Mouse (Mus musculus) heart, embryonic 12.5 days (tissue): ENCODE results near the gene Sdr16c6. TPM values are rescaled to one million over a fixed set of nuclear protein-coding genes. Genes with fewer than 3 reads are reported as not detected.

Source experiments
- ATAC-seq: fragments of 200-750 bp; cut with Nextera tagmentation; 2 replicates; pipeline ENCODE4 v1.8.0; 2017; ENCODE audit warnings: moderate TSS enrichment, moderate library complexity; ENCODE audit not compliant: insufficient number of reproducible peaks, low FRiP score
- H3K27ac ChIP-seq: fragments of 300-500 bp; sonication (generic); 2 replicates; pipeline ENCODE4 v1.5.1; 2016; ENCODE audit warnings: mild to moderate bottlenecking, moderate library complexity; ENCODE audit not compliant: poor library complexity, severe bottlenecking
- H3K27me3 ChIP-seq: fragments of 300-500 bp; sonication (generic); replicated peaks from 2 replicates; pipeline ENCODE4 v1.6.1; 2016; ENCODE audit warnings: mild to moderate bottlenecking, moderate library complexity
- H3K36me3 ChIP-seq: fragments of 300-500 bp; sonication (generic); 2 replicates; pipeline ENCODE4 v1.6.1; 2016; ENCODE audit warnings: mild to moderate bottlenecking, moderate library complexity
- H3K4me1 ChIP-seq: fragments of 300-500 bp; sonication (generic); replicated peaks from 2 replicates; pipeline ENCODE4 v1.6.1; 2016; ENCODE audit warnings: mild to moderate bottlenecking
- H3K4me2 ChIP-seq: fragments of 300-500 bp; sonication (generic); 2 replicates; pipeline ENCODE4 v1.6.1; 2016; ENCODE audit warnings: mild to moderate bottlenecking, moderate library complexity
- H3K4me3 ChIP-seq: fragments of 300-500 bp; sonication (generic); 2 replicates; pipeline ENCODE4 v1.5.1; 2016; ENCODE audit warnings: mild to moderate bottlenecking
- H3K9ac ChIP-seq: fragments of 300-500 bp; sonication (generic); 2 replicates; pipeline ENCODE4 v1.6.1; 2016; ENCODE audit warnings: mild to moderate bottlenecking, moderate library complexity
- H3K9me3 ChIP-seq: fragments of 300-500 bp; sonication (generic); replicated peaks from 2 replicates; pipeline ENCODE4 v1.6.1; 2016; ENCODE audit warnings: mild to moderate bottlenecking, moderate library complexity
- WGBS: fragments of 180-500 bp; shearing (Covaris S2); methylation state at CpG from one replicate; pipeline ENCODE4 v1.1.7; 2016; 5-methylcytosine and 5-hydroxymethylcytosine counted together
- polyA plus RNA-seq: library from polyadenylated mRNA; unstranded; fragments of >200 nt; fragmentation: Nextera tagmentation; extraction: Ambion mirVana; gene quantifications from 2 replicates; pipeline ENCODE4 v1.2.1, GENCODE M21; 2016

Gene Sdr16c6
- not detected in 2 replicates for polyA plus RNA-seq

DNA sequence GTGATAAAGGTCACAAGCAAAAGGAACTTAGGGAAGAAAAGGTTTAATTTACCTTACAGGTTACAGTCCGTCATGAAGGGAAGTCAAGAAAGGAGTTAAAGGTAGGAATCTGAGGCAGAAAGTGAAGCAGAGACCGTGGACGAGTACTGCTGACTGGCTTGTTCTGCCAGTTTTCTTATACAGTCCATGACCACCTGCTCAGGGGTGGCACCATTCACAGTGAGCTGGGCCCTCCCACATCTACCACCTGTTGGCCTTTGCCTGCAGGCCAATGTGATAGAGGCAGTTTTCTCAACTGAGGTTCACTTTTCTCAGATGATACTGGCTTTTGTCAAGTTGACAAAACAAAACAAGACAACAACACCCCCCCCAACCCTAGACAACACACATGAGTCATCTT, at the start of gene Sdr16c6:
TSS of gene Sdr16c6 (minus strand) at position 151 of the 400 bp plus-strand sequence.
- Histone ChIP-seq H3K9me3 (no peaks in the 10 kb centered on the region), H3K4me1 (no peaks in the 10 kb centered on the region), H3K36me3 (no peaks in the 10 kb centered on the region), H3K27ac (no peak within 1 kb of the TSS), H3K4me2 (no peak within 1 kb of the TSS), H3K4me3 (no peak within 1 kb of the TSS), H3K27me3 (no peaks in the 10 kb centered on the region), H3K9ac (no peak within 1 kb of the TSS)
- no peak for ATAC-seq
- WGBS: 80% methylated on average over 3 of the region's 3 CpGs

DNA sequence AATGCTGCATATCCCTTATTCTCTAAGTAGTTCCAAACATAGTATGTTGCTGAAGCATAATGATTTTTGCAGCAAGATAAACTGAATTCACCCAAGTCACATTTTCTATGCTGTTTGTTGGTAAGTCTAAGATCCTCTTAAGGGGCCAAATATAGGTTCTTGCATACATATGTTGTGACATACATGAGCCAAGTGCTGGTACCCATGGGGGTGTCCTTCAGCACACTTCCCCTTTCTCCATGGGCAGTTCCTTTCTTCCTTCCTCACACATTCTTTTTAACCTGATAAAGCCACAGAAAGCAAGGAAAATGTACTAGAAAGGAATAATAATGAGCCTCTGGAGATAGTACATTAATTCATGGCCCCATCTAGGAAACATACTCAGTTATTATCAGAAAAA, 2.9 kb upstream of the Sdr16c6 start:
- no peaks in the 10 kb centered on the region for H3K27me3 ChIP-seq
- no peak for ATAC-seq
- no peaks in the 10 kb centered on the region for H3K9me3 ChIP-seq
- no peak overlapping the region for H3K27ac ChIP-seq
- H3K36me3 ChIP-seq: no peaks in the 10 kb centered on the region
- H3K9ac ChIP-seq: no peak overlapping the region
- no peak overlapping the region for H3K4me3 ChIP-seq
- H3K4me1 ChIP-seq: no peaks in the 10 kb centered on the region
- no peak overlapping the region for H3K4me2 ChIP-seq

DNA sequence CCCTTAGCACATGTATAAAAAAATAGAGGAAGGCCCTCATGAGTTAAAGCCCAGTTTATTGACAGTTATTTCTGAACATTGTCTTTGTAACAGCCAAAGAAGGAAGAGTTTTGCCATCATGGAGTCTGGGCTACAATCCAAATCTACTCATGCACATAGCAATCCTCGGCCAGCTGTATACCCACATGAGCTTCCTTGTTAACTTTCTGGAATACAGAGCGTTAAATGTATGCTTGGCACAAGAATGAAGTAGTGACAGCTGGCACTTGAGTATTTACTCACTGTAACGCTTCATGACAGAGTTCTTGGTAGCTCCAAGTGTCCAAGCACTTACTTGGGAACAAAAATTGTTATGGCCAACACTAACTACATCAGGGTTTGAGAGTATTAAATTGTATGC, 1.8 kb upstream of the Sdr16c6 start:
- Histone ChIP-seq H3K9ac (no peak overlapping the region), H3K36me3 (no peaks in the 10 kb centered on the region), H3K4me2 (no peak overlapping the region), H3K9me3 (no peaks in the 10 kb centered on the region), H3K4me3 (no peak overlapping the region), H3K27me3 (no peaks in the 10 kb centered on the region), H3K4me1 (no peaks in the 10 kb centered on the region), H3K27ac (no peak overlapping the region)
- no peak for ATAC-seq
- WGBS: 70% methylated on average over 3 of the region's 3 CpGs

DNA sequence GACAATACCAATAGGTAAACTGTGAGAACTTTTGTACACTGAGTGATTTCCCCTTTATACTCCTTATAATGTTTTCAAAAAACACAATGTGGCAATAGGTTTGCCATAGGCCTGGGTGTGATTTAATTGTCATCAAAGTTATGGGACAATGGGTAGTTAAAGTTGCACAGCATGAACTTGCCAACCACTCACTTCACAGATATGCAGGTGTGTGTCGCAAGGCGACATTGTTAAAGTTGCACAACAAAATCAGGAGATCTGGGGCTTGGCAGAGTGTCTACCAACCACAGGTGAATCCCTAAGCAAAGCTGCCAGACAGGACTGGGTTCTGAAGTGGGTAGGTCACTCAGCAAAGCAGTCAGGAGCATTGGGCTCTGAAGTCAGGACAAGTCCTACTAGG, 1.3 kb downstream of the Sdr16c6 start:
- Histone ChIP-seq H3K4me3 (no peak overlapping the region), H3K4me1 (no peaks in the 10 kb centered on the region), H3K27ac (no peak overlapping the region), H3K27me3 (no peaks in the 10 kb centered on the region), H3K4me2 (no peak overlapping the region), H3K9me3 (no peaks in the 10 kb centered on the region), H3K9ac (no peak overlapping the region), H3K36me3 (no peaks in the 10 kb centered on the region)
- ATAC-seq: no peak
- WGBS: 96% methylated on average over 2 of the region's 2 CpGs

Other genes with a start within 250 kb of the Sdr16c6 start
- gene Gm11808, start 103.9 kb downstream of the Sdr16c6 start, polyA plus RNA-seq: 676 and 694 TPM in 2 replicates